ENCODE assay signal across 8 mouse cellular contexts in the genomic region with DNA sequence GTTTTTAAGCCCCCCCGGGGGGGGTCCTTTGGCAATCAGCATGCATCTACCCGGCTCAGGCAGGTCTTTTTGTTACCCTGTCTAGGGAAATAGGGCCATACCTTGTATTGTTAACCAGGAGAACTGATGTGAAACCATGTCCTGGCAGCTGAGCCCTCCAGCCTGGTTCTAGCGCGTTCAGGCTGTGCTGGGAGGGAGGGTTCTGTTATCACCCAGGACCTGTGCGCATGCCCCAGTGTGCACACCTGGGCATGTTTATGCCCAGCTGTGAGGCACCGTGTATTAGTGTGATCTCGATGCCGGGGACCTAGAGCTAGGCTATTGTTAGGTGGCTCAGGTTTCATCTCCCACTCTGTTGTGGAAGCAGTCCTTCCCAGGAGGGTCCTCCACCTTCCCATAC. TPM values are rescaled to one million over a fixed set of nuclear protein-coding genes. Genes with fewer than 3 reads are reported as not detected.
DNase-seq lines count a peak whose midpoint lies in the region; ATAC-seq lines count a peak whose summit lies in the region.

No protein-coding gene starts in this region.

- peaks cover 19% of the 10 kb centered on the region for H3K36me3 ChIP-seq in heart, embryonic 13.5 days
- 0 out of 2 replicates have a peak, but pooled peaks cover 2% of the 10 kb centered on the region for H3K36me3 ChIP-seq in hindbrain, embryonic 12.5 days
- no peaks in the 10 kb centered on the region for H3K36me3 ChIP-seq in midbrain, embryonic 12.5 days

- H3K4me2 ChIP-seq in heart, embryonic 13.5 days, result peak overlapping the region; percentile 98
- H3K4me2 ChIP-seq in hindbrain, embryonic 12.5 days (replicated peaks), result peak overlapping the region; percentile 97
- peak overlapping the region; percentile 91 for H3K4me2 ChIP-seq in midbrain, embryonic 12.5 days (replicated peaks)

- no peak for DNase-seq in heart, adult 11 months
- DNase-seq in T-cell, adult 2 months (ENCODE audit: low spot score), result peak; percentile 51
- DNase-seq in layer of hippocampus, postnatal 36 days, result no peak
- DNase-seq in retina, postnatal 1 day, result no peak
- DNase-seq in adrenal gland, postnatal 25 days, result no peak

- H3K4me3 ChIP-seq in heart, embryonic 13.5 days, result peak overlapping the region; percentile 76
- H3K4me3 ChIP-seq in hindbrain, embryonic 12.5 days, result peak overlapping the region; percentile 76
- H3K4me3 ChIP-seq in midbrain, embryonic 12.5 days, result peak overlapping the region; percentile 53

- H3K9me3 ChIP-seq in heart, embryonic 13.5 days, result no peaks in the 10 kb centered on the region
- H3K9me3 ChIP-seq in hindbrain, embryonic 12.5 days (replicated peaks), result no peaks in the 10 kb centered on the region
- no peaks in the 10 kb centered on the region for H3K9me3 ChIP-seq in midbrain, embryonic 12.5 days

- H3K27ac ChIP-seq in heart, embryonic 13.5 days (replicated peaks), result peak overlapping the region; percentile 93
- peak overlapping the region; percentile 99 for H3K27ac ChIP-seq in hindbrain, embryonic 12.5 days
- H3K27ac ChIP-seq in midbrain, embryonic 12.5 days (replicated peaks), result no peak overlapping the region

- ATAC-seq in heart, embryonic 13.5 days (ENCODE audit: extremely low read depth, insufficient number of reproducible peaks, low FRiP score, low TSS enrichment), result no peak
- no peak for ATAC-seq in hindbrain, embryonic 12.5 days (ENCODE audit: low FRiP score)
- ATAC-seq in midbrain, embryonic 12.5 days (ENCODE audit: low FRiP score, low read depth), result no peak

- H3K9ac ChIP-seq in heart, embryonic 13.5 days, result peak overlapping the region; percentile 86
- H3K9ac ChIP-seq in hindbrain, embryonic 12.5 days, result peak overlapping the region; percentile 86
- H3K9ac ChIP-seq in midbrain, embryonic 12.5 days (replicated peaks), result no peak overlapping the region; the same call in 1 of the 2 replicates

- 20% methylated on average over 8 of the region's 8 CpGs for WGBS in heart, embryonic 13.5 days
- WGBS in hindbrain, embryonic 12.5 days, result 7% methylated on average over 8 of the region's 8 CpGs
- WGBS in midbrain, embryonic 12.5 days, result 11% methylated on average over 8 of the region's 8 CpGs

- no peaks in the 10 kb centered on the region for H3K27me3 ChIP-seq in heart, embryonic 13.5 days (replicated peaks)
- H3K27me3 ChIP-seq in hindbrain, embryonic 12.5 days, result no peaks in the 10 kb centered on the region; the same call in 1 of the 2 replicates
- H3K27me3 ChIP-seq in midbrain, embryonic 12.5 days, result peaks cover 36% of the 10 kb centered on the region

- H3K4me1 ChIP-seq in heart, embryonic 13.5 days, result peaks cover 80% of the 10 kb centered on the region
- H3K4me1 ChIP-seq in hindbrain, embryonic 12.5 days, result peaks cover 76% of the 10 kb centered on the region
- H3K4me1 ChIP-seq in midbrain, embryonic 12.5 days, result peaks cover 79% of the 10 kb centered on the region

RNA-seq across cellular contexts. Expression of gene Gjd3, which starts 21.1 kb away (rescaled TPM):
- polyA plus RNA-seq in heart, embryonic 13.5 days (2015; fragmentation: Nextera tagmentation; extraction: Ambion mirVana), result 1.3 and 3.3 TPM in 2 replicates
- polyA plus RNA-seq in hindbrain, embryonic 12.5 days (2016; fragmentation: Nextera tagmentation; extraction: Ambion mirVana), result 0.88 and 1.1 TPM in 2 replicates
- polyA plus RNA-seq in midbrain, embryonic 12.5 days (2016; fragmentation: Nextera tagmentation; extraction: Ambion mirVana), result 0.67 and 0.80 TPM in 2 replicates
- 1 to 10 TPM in 1 of 2 experiments, under 1 TPM in 1; 0.96 to 1.1 TPM for total RNA-seq in layer of hippocampus, postnatal 36 days (2021)
- total RNA-seq in adrenal gland, postnatal 25 days (2021), result not detected in 2 replicates

RNA-seq across cellular contexts. Expression of gene Rara, which starts 34.1 kb away (rescaled TPM):
- 27.9 and 28.3 TPM in 2 replicates for polyA plus RNA-seq in heart, embryonic 13.5 days (2015; fragmentation: Nextera tagmentation; extraction: Ambion mirVana)
- polyA plus RNA-seq in hindbrain, embryonic 12.5 days (2016; fragmentation: Nextera tagmentation; extraction: Ambion mirVana), result 38.6 and 46.9 TPM in 2 replicates
- polyA plus RNA-seq in midbrain, embryonic 12.5 days (2016; fragmentation: Nextera tagmentation; extraction: Ambion mirVana), result 15.5 and 17.3 TPM in 2 replicates
- 10 to 100 TPM; 18.5 to 18.7 TPM for total RNA-seq in layer of hippocampus, postnatal 36 days (2021)
- total RNA-seq in adrenal gland, postnatal 25 days (2021), result 21.8 and 27.7 TPM in 2 replicates

RNA-seq across cellular contexts. Expression of gene Cdc6, which starts 54.2 kb away (rescaled TPM):
- 21.1 and 22.9 TPM in 2 replicates for polyA plus RNA-seq in heart, embryonic 13.5 days (2015; fragmentation: Nextera tagmentation; extraction: Ambion mirVana)
- 19.0 and 20.2 TPM in 2 replicates for polyA plus RNA-seq in hindbrain, embryonic 12.5 days (2016; fragmentation: Nextera tagmentation; extraction: Ambion mirVana)
- polyA plus RNA-seq in midbrain, embryonic 12.5 days (2016; fragmentation: Nextera tagmentation; extraction: Ambion mirVana), result 28.3 and 29.0 TPM in 2 replicates
- under 1 TPM; 0.50 to 0.88 TPM for total RNA-seq in layer of hippocampus, postnatal 36 days (2021)
- 1.7 and 4.3 TPM in 2 replicates for total RNA-seq in adrenal gland, postnatal 25 days (2021)
